Mouse (Mus musculus) embryonic facial prominence, embryonic 14.5 days (tissue): ENCODE results near the gene Thap11. TPM values are rescaled to one million over a fixed set of nuclear protein-coding genes. Genes with fewer than 3 reads are reported as not detected.

Source experiments
- ATAC-seq: fragments of 200-750 bp; cut with Nextera tagmentation; 2 replicates; pipeline ENCODE4 v1.8.0; 2017; ENCODE audit warnings: low read depth, moderate number of reproducible peaks, moderate TSS enrichment
- DNase-seq: peaks from one replicate; pipeline ENCODE4 v3.0.0-alpha.2; 2015; ENCODE audit warnings: low spot score
- H3K27ac ChIP-seq: fragments of 300-500 bp; sonication (generic); replicated peaks from 2 replicates; pipeline ENCODE4 v1.5.1; 2014; ENCODE audit warnings: low read depth, mild to moderate bottlenecking, low read length, moderate library complexity
- H3K27me3 ChIP-seq: fragments of 300-500 bp; sonication (generic); replicated peaks from 2 replicates; pipeline ENCODE4 v1.6.1; 2014; ENCODE audit warnings: low read length; ENCODE audit not compliant: control insufficient read depth, insufficient read depth
- H3K36me3 ChIP-seq: fragments of 300-500 bp; sonication (generic); 2 replicates; pipeline ENCODE4 v1.6.1; 2014; ENCODE audit warnings: low read length, mixed read lengths; ENCODE audit not compliant: control insufficient read depth, insufficient read depth
- H3K4me1 ChIP-seq: fragments of 300-500 bp; sonication (generic); 2 replicates; pipeline ENCODE4 v1.6.1; 2014; ENCODE audit warnings: antibody characterized with exemption, low read length; ENCODE audit not compliant: control insufficient read depth, insufficient read depth
- H3K4me2 ChIP-seq: fragments of 300-500 bp; sonication (generic); 2 replicates; pipeline ENCODE4 v1.6.1; 2014; ENCODE audit warnings: low read depth, mild to moderate bottlenecking, low read length, moderate library complexity, mixed read lengths
- H3K4me3 ChIP-seq: fragments of 300-500 bp; sonication (generic); 2 replicates; pipeline ENCODE4 v1.5.1; 2014; ENCODE audit warnings: low read depth, mild to moderate bottlenecking, low read length
- H3K9ac ChIP-seq: fragments of 300-500 bp; sonication (generic); 2 replicates; pipeline ENCODE4 v1.6.1; 2014; ENCODE audit warnings: low read depth, mild to moderate bottlenecking, low read length, moderate library complexity, mixed read lengths
- H3K9me3 ChIP-seq: fragments of 300-500 bp; sonication (generic); 2 replicates; pipeline ENCODE4 v1.6.1; 2016; ENCODE audit warnings: low read length; ENCODE audit not compliant: control insufficient read depth
- WGBS: fragments of 180-500 bp; shearing (Covaris S2); extraction: QIAGEN DNeasy Blood & Tissue Kit; methylation state at CpG from one replicate; pipeline ENCODE4 v1.1.7; 2014; 5-methylcytosine and 5-hydroxymethylcytosine counted together
- polyA plus RNA-seq: library from polyadenylated mRNA; unstranded; fragments of >200 nt; fragmentation: Nextera tagmentation; extraction: Ambion mirVana; gene quantifications from 2 replicates; pipeline ENCODE4 v1.2.1, GENCODE M21; 2014

Gene Thap11
- polyA plus RNA-seq, 1 experiment from 2014 or later: 59.6 TPM

DNA sequence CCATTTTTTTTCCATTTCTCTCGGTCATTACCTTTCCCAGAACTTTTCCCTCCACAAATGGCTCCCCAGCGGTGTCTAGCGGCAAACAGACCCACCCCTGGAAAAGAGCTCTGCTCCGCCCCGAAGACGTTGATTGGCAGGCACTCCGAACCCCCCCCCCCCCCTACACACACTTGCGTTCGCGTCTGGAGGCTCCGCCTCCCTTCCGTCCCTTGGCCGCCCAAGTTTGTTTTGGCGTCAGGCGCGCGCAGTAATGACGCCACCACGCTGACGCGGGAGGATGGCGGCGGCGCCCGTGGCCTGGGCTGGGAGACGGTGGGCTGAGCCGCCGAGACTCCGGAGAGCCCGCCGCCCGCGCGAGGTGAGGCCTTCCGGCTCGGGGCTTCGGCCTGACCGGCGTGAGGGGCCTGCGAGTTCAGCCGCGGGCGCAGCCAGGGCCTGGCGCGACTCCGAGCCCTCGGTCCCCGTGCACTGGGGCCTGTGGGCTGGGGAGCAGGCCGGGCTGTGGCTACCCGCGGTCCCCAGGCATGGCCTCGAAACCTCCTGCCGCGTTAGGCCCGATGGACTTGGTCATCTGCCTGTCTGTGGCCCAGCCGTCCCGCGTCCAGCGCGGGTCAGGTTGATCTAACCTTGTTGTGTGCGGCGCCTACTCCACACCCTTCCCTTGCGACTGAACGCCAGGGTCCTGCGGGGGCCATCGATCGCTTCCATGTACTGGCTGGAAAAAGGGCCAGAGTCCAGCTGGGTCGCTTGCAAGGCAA is 45.4 kb downstream of the Thap11 start, which contains the start of gene Pskh1:
Pskh1 (plus strand) TSS at position 262 of the 761 bp plus-strand sequence.
- no peaks in the 10 kb centered on the region for H3K27me3 ChIP-seq
- H3K4me1 ChIP-seq: peaks cover 6% of the 10 kb centered on the region
- H3K4me3 ChIP-seq: peak within 1 kb of the TSS; percentile 85
- no peaks in the 10 kb centered on the region for H3K9me3 ChIP-seq
- H3K4me2 ChIP-seq: peak within 1 kb of the TSS; percentile 66
- ATAC-seq (peak; percentile 94), DNase-seq (peak; percentile 97)
- 0 out of 2 replicates have a peak, but pooled peaks cover 5% of the 10 kb centered on the region for H3K36me3 ChIP-seq
- under 1% methylated on average over 34 of the region's 68 CpGs for WGBS
- peak within 1 kb of the TSS; percentile 92 for H3K27ac ChIP-seq
- peak within 1 kb of the TSS; percentile 99 for H3K9ac ChIP-seq

DNA sequence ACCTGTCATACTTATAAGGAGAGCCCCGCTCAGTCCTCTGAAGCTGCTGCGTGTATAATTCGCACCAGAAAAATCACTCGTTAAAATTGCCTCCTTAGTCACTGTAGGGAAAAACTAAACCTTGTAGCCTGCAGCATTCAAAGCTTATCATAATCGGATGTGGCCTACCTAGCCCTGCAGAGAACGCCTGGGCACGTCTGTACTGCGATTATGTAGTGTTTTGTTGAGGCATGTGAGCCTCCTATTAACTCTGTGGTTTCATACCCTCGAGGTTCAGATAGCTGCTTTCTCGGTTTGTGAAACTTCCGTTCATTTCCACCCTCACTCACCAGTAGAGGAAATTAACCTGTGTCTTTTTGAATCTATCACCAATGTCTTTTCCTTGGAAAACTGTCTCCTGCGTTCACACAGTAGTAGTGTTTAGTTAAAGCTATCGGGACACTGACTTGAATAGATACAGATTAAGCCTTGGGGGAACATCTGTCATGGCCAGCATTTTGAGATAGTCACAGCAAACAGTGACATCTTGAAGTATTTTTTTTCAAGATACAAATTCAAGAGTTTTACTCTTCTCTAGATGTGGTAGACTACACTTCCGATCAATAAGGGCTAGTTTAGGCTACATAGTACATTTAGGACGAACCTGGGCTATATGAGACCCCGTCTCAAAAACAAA is 46.1 kb downstream of the Thap11 start:
- H3K27ac ChIP-seq: peak overlapping the region; percentile 92
- H3K4me2 ChIP-seq: peak overlapping the region; percentile 66
- ATAC-seq (peak; percentile 12; the same call in 1 of the 2 replicates), DNase-seq (peak; percentile 66)
- H3K9ac ChIP-seq: peak overlapping the region; percentile 99
- WGBS: 26% methylated on average over 16 of the region's 16 CpGs
- peak overlapping the region; percentile 85 for H3K4me3 ChIP-seq
- no peaks in the 10 kb centered on the region for H3K27me3 ChIP-seq
- no peaks in the 10 kb centered on the region for H3K9me3 ChIP-seq
- 0 out of 2 replicates have a peak, but pooled peaks cover 5% of the 10 kb centered on the region for H3K36me3 ChIP-seq
- H3K4me1 ChIP-seq: peaks cover 6% of the 10 kb centered on the region

Other genes with a start within 250 kb of the Thap11 start
- gene Ripor1, start 249.9 kb upstream of the Thap11 start, polyA plus RNA-seq: 22.4 and 23.6 TPM in 2 replicates
- gene Ctcf, start 218.6 kb upstream of the Thap11 start, polyA plus RNA-seq: 80.9 and 82.5 TPM in 2 replicates
- 1.7 and 1.9 TPM in 2 replicates for gene Agrp, start 217.7 kb upstream of the Thap11 start, polyA plus RNA-seq
- 1.1 and 1.4 TPM in 2 replicates for gene Carmil2, start 168.9 kb upstream of the Thap11 start, polyA plus RNA-seq
- 56.4 and 58.7 TPM in 2 replicates for gene Acd, start 154.0 kb upstream of the Thap11 start, polyA plus RNA-seq
- gene Pard6a, start 154.0 kb upstream of the Thap11 start, polyA plus RNA-seq: 17.8 and 18.4 TPM in 2 replicates
- 0.42 TPM in 1 of 2 replicates, not detected in the other for gene 4933405L10Rik, start 147.5 kb upstream of the Thap11 start, polyA plus RNA-seq
- 20.7 and 20.8 TPM in 2 replicates for gene Enkd1, start 146.9 kb upstream of the Thap11 start, polyA plus RNA-seq
- gene Gfod2, start 96.5 kb upstream of the Thap11 start, polyA plus RNA-seq: 14.7 and 15.1 TPM in 2 replicates
- 10.8 and 11.2 TPM in 2 replicates for gene Ranbp10, start 27.8 kb upstream of the Thap11 start, polyA plus RNA-seq
- gene Tsnaxip1, start 27.4 kb upstream of the Thap11 start, polyA plus RNA-seq: 0.52 and 3.4 TPM in 2 replicates
- 35.0 and 35.8 TPM in 2 replicates for gene Cenpt, start 1.9 kb upstream of the Thap11 start, polyA plus RNA-seq
- 223 and 258 TPM in 2 replicates for gene Nutf2, start 5.4 kb downstream of the Thap11 start, polyA plus RNA-seq
- 35.8 and 42.0 TPM in 2 replicates for gene Edc4, start 25.7 kb downstream of the Thap11 start, polyA plus RNA-seq
- 0.62 and 0.71 TPM in 2 replicates for gene Nrn1l, start 38.4 kb downstream of the Thap11 start, polyA plus RNA-seq
- 26.1 and 34.0 TPM in 2 replicates for gene Pskh1, start 45.3 kb downstream of the Thap11 start, polyA plus RNA-seq
- 0.57 and 1.1 TPM in 2 replicates for gene Ctrl, start 78.7 kb downstream of the Thap11 start, polyA plus RNA-seq
- 35.9 and 37.3 TPM in 2 replicates for gene Psmb10, start 83.3 kb downstream of the Thap11 start, polyA plus RNA-seq
- gene Lcat, start 88.2 kb downstream of the Thap11 start, polyA plus RNA-seq: 1.7 and 1.8 TPM in 2 replicates
- 42.8 and 43.9 TPM in 2 replicates for gene Slc12a4, start 111.0 kb downstream of the Thap11 start, polyA plus RNA-seq
- gene Dpep3, start 124.3 kb downstream of the Thap11 start, polyA plus RNA-seq: not detected in 2 replicates
- 16.0 and 20.2 TPM in 2 replicates for gene Dus2, start 136.2 kb downstream of the Thap11 start, polyA plus RNA-seq
- gene Dpep2nb, start 150.8 kb downstream of the Thap11 start, polyA plus RNA-seq: not detected in 2 replicates
- gene Ddx28, start 156.8 kb downstream of the Thap11 start, polyA plus RNA-seq: 14.7 and 15.8 TPM in 2 replicates
- gene Nfatc3, start 203.7 kb downstream of the Thap11 start, polyA plus RNA-seq: 7.2 and 7.3 TPM in 2 replicates